Mouse (Mus musculus) stomach, embryonic 14.5 days (tissue): Measurements from ENCODE around the gene D930048N14Rik. TPM values are rescaled to one million over a fixed set of nuclear protein-coding genes. Genes with fewer than 3 reads are reported as not detected.

ENCODE experiments used
- ATAC-seq: fragments of 200-750 bp; cut with Nextera tagmentation; 2 replicates; pipeline ENCODE4 v1.8.0; 2017; ENCODE audit warnings: low read depth, moderate TSS enrichment; ENCODE audit not compliant: insufficient number of reproducible peaks, insufficient read depth, low FRiP score
- H3K27ac ChIP-seq: fragments of 300-500 bp; sonication (generic); 2 replicates; pipeline ENCODE4 v1.5.1; 2014; ENCODE audit warnings: mild to moderate bottlenecking, low read length, moderate library complexity, mixed read lengths
- H3K27me3 ChIP-seq: fragments of 300-500 bp; sonication (generic); 2 replicates; pipeline ENCODE4 v1.6.1; 2014; ENCODE audit warnings: low read length, control low read depth, mixed read lengths; ENCODE audit not compliant: control insufficient read depth, insufficient read depth
- H3K36me3 ChIP-seq: fragments of 300-500 bp; sonication (generic); 2 replicates; pipeline ENCODE4 v1.6.1; 2014; ENCODE audit warnings: mild to moderate bottlenecking, control low read depth, low read length, moderate library complexity, mixed read lengths; ENCODE audit not compliant: control insufficient read depth, insufficient read depth
- H3K4me1 ChIP-seq: fragments of 300-500 bp; sonication (generic); 2 replicates; pipeline ENCODE4 v1.6.1; 2014; ENCODE audit warnings: low read length, control low read depth, mixed read lengths; ENCODE audit not compliant: control insufficient read depth, insufficient read depth
- H3K4me2 ChIP-seq: fragments of 300-500 bp; sonication (generic); replicated peaks from 2 replicates; pipeline ENCODE4 v1.6.1; 2014; ENCODE audit warnings: low read depth, low read length, control low read depth
- H3K4me3 ChIP-seq: fragments of 300-500 bp; sonication (generic); 2 replicates; pipeline ENCODE4 v1.5.1; 2014; ENCODE audit warnings: low read depth, low read length, control low read depth
- H3K9ac ChIP-seq: fragments of 300-500 bp; sonication (generic); replicated peaks from 2 replicates; pipeline ENCODE4 v1.6.1; 2014; ENCODE audit warnings: low read depth, mild to moderate bottlenecking, control low read depth, low read length, moderate library complexity, mixed read lengths
- H3K9me3 ChIP-seq: fragments of 300-500 bp; sonication (generic); 2 replicates; pipeline ENCODE4 v1.6.1; 2016; ENCODE audit warnings: low read depth, low read length, control low read depth; ENCODE audit not compliant: control insufficient read depth
- WGBS: fragments of 180-500 bp; shearing (Covaris S2); extraction: QIAGEN DNeasy Blood & Tissue Kit; methylation state at CpG from one replicate; pipeline ENCODE4 v1.1.7; 2014; 5-methylcytosine and 5-hydroxymethylcytosine counted together
- polyA plus RNA-seq: library from polyadenylated mRNA; unstranded; fragments of >200 nt; fragmentation: Nextera tagmentation; extraction: Ambion mirVana; gene quantifications from 2 replicates; pipeline ENCODE4 v1.2.1, GENCODE M21; 2014

D930048N14Rik gene
- polyA plus RNA-seq, 1 experiment from 2014 or later = 5.2 TPM

DNA sequence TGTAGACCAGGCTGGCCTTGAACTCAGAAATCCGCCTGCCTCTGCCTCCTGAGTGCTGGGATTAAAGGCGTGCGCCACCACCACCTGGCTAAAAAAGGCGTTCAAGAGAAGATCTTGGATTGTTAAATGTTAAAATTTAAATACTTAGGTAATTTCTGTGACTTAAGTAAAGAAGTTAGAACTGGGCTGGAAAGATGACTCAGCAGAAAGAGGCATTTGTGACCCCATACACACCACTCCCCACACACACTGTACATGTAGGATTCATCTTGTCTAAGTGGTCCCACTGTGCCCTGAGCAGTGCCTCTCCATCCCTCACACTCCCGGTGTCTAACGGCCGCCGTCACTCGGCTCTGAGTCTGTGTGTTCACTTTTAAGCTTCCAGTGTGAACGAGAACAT, 55.7 kb downstream of the D930048N14Rik start:
- H3K36me3 ChIP-seq = peaks cover 49% of the 10 kb centered on the region
- H3K9ac ChIP-seq = no peak overlapping the region
- no peaks in the 10 kb centered on the region for H3K4me1 ChIP-seq

GRCm38 (mm10) chr11:51707080-51707479, 56.3 kb downstream of the D930048N14Rik start:
- Histone ChIP-seq H3K27me3 (no peaks in the 10 kb centered on the region), H3K27ac (no peak overlapping the region), H3K4me1 (no peaks in the 10 kb centered on the region), H3K4me2 (no peak overlapping the region), H3K36me3 (peaks cover 54% of the 10 kb centered on the region), H3K4me3 (no peak overlapping the region), H3K9me3 (no peaks in the 10 kb centered on the region), H3K9ac (no peak overlapping the region)
- WGBS = 92% methylated on average over 11 of the region's 13 CpGs
- no peak for ATAC-seq

More for the DNA sequence above, 55.7 kb downstream of the D930048N14Rik start:
- no peak overlapping the region for H3K4me3 ChIP-seq
- no peaks in the 10 kb centered on the region for H3K27me3 ChIP-seq
- no peak for ATAC-seq
- no peak overlapping the region for H3K4me2 ChIP-seq
- no peaks in the 10 kb centered on the region for H3K9me3 ChIP-seq
- no peak overlapping the region for H3K27ac ChIP-seq
- WGBS = 93% methylated on average over 9 of the region's 10 CpGs

Other genes starting within 250 kb of the D930048N14Rik start
- gene Phykpl, start 66.2 kb upstream of the D930048N14Rik start, polyA plus RNA-seq = 19.0 and 21.8 TPM in 2 replicates
- 474 and 532 TPM in 2 replicates for gene Hnrnpab, start 44.1 kb upstream of the D930048N14Rik start, polyA plus RNA-seq
- gene Nhp2, start 31.2 kb upstream of the D930048N14Rik start, polyA plus RNA-seq = 159 and 174 TPM in 2 replicates
- gene Rmnd5b, start 15.1 kb upstream of the D930048N14Rik start, polyA plus RNA-seq = 42.6 and 47.8 TPM in 2 replicates
- 12.7 and 13.4 TPM in 2 replicates for gene N4bp3, start 112 bp upstream of the D930048N14Rik start, polyA plus RNA-seq
- gene 0610009B22Rik, start 37.9 kb downstream of the D930048N14Rik start, polyA plus RNA-seq = 78.1 and 89.0 TPM in 2 replicates
- gene Sec24a, start 112.7 kb downstream of the D930048N14Rik start, polyA plus RNA-seq = 19.0 and 19.7 TPM in 2 replicates
- gene Sar1b, start 112.7 kb downstream of the D930048N14Rik start, polyA plus RNA-seq = 109 and 111 TPM in 2 replicates
- gene Jade2, start 206.7 kb downstream of the D930048N14Rik start, polyA plus RNA-seq = 1.5 and 1.8 TPM in 2 replicates